Mouse (Mus musculus) left cerebral cortex, adult 8-10 months (tissue): ENCODE measurements around the gene Ccdc12. TPM values are rescaled to one million over a fixed set of nuclear protein-coding genes. Genes with fewer than 3 reads are reported as not detected.

Experiments
- DNase-seq, 2 experiments: peaks; one replicate each; pipeline ENCODE4 v3.0.0; 2022; ENCODE audit warnings: low spot score in 2 of 2
- total RNA-seq, 4 experiments: library from RNA; stranded (reverse); gene quantifications; 2 replicates each; pipeline ENCODE4 v1.2.4; 2022

Gene Ccdc12
- total RNA-seq, 4 experiments from 2014 or later: 69.7 to 73.5 (median 72.6) TPM

DNA sequence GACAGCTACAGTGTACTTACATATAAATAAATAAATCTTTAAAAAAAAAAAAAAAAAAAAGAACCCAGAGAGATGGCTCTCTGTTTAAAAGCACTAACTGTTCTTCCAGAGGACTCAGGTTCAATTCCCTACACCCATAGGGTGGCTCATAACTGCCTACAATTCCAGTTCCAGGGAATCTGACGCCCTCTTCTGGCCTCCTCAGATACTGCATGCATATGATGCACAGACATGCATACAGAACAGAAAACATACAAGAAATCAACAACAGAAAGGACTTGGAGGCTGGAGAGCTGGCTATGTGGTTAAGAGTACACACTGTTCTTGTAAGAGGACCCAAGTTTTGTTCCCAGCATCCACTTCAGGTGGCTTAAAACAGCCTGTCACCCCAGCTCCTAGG, 81.8 kb downstream of the Ccdc12 start:
- DNase-seq: no peak

DNA sequence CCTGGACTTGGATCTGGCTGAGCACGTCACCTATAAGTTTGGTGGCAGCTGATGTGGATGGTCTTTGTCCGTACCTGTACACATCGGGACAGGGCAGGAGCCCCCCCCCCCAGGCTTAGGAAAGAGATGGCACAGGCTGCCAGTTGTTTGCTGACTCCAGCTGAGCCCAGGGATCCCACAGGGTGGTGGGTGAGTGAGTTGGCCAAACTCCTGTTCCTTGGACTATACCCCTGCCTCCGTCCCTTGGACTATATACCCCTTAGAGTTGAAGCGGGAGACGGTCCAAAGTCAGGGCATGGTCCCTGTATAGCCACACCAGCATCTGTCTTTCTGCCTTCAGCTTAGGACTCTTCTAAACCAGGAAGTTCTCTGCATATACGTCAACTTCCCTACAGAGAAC, 83.7 kb downstream of the Ccdc12 start:
- DNase-seq: no peak

GRCm38 (mm10) chr9:110741711-110742294, 85.5 kb downstream of the Ccdc12 start, which contains the start of gene Myl3:
TSS of gene Myl3 (plus strand) at chr9:110741861.
- no peak for DNase-seq

DNA sequence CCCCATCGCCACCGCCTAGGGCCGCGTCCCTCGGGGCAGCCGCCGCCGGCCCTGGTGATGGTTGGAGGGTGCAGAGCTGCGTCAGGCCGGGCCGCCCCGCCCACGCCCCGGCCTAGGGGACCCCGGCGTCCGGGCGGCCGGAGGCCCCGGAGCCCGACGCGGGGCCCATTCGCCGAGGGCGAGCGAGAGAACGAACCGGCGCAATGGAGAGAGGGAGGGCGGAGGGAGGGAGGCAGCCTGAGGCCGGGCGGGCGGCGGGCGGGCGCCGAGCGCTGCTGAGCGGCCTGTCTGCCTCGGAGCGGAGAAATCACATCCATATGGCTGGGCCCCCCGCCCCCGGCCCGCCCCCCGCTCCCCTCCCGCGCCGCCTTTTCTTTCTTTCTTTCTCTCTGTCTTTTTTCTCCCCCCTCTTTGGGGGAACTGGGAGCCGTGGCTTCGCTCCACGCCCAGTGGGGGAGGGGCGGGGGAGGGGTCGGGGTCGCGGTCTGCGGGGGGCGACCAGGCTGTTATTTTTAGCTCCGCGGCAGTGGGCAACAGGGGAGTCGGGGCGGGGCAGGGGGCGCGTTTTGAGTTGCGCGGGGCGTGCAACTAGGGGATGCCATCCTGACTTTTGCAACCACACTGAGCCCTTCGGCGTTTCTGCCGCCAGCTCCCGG, 86.1 kb downstream of the Ccdc12 start:
- no peak for DNase-seq

- DNase-seq: no peak
Measured at GRCm38 (mm10) chr9:110742951-110743455, 86.7 kb downstream of the Ccdc12 start.

DNA sequence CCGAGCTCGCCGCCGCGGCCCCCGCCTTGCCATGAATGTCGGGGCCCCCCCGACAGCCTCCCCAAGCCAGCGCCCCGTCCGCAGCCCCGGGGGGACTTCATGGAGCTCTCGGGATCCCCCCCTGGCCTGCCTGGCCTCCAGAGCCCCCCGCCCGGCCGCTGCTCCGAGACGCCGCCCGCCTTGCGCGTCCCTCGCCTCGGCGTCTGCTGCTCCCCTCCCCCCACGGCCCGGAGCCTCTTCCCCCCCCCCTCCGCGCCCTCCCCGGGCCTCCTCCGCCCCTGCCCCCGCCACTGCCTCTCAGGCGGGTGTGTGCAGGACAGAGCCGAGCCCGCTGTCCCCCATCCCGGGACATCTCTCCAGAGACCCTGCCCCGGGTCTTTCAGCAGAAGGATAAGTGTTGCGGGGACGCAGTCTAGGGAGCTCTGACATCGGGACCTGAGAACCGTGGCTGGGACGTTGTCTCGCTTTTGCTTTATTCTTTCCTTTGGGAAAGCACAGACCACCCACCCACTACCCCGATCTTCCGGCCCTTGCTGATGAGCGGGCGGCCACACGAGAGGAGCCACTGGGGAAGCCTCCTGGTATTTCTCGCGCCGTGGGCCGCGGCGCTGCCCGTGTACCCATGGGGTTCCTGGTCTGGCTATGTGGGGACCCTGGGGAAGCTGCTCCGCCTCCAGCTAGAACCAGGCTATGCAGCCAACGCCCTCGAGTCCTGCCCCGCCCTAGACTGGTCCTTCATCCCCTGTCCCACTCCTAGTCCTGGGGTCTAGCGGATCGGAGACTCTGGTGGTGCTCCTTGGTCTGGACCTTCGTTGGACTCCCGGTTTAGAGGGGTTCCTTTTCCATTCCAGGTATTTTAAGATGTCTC, 87.4 kb downstream of the Ccdc12 start:
- DNase-seq: no peak

DNA sequence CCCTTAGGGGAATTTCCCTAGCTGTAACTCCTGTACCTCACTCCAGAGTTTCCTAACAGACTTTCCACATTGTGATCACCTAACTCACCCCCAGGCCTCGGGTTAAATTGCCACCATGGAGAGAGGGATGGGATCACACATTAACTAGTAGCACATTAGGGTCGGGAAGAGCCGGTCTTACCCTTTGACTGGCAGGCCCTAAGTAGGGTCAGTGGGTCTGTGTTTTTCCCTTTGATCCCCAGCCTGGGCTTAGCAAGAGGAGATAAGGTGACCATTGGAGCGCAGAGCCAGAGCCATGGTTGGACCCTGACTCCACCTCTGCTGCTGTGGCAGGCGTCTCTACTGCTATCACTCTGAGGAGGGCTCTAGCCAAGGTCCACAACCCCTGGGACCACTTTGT, 89.4 kb downstream of the Ccdc12 start:
- DNase-seq: no peak

GRCm38 (mm10) chr9:110746238-110746637, 89.9 kb downstream of the Ccdc12 start:
- no peak for DNase-seq

DNA sequence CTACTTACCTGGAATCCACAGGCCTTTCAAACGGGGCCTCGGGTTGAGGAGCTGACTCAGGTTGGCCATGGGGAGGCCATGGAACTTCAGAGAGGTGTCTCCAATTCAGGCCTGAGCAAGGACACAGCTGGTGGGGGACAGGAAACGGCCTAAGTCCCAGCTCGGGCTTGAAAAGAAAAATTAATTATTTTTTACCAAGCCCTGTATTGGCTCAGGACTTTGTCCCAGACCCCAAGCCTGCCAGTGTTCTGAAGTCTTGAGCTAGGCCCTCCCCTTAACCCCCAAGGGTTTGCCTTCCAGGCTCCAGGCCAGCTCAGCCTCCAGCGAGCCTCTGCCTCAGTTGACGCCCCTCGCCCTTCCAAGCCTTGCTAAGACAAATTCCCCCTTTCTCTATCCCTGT, 90.7 kb downstream of the Ccdc12 start, which contains the start of gene Pth1r:
Gene Pth1r, minus strand, starts transcription at position 185 of the 400 bp plus-strand sequence.
- no peak for DNase-seq

GRCm38 (mm10) chr9:110748451-110748850, 92.1 kb downstream of the Ccdc12 start:
- no peak for DNase-seq

GRCm38 (mm10) chr9:110750404-110751187, 94.3 kb downstream of the Ccdc12 start:
- DNase-seq: no peak

DNA sequence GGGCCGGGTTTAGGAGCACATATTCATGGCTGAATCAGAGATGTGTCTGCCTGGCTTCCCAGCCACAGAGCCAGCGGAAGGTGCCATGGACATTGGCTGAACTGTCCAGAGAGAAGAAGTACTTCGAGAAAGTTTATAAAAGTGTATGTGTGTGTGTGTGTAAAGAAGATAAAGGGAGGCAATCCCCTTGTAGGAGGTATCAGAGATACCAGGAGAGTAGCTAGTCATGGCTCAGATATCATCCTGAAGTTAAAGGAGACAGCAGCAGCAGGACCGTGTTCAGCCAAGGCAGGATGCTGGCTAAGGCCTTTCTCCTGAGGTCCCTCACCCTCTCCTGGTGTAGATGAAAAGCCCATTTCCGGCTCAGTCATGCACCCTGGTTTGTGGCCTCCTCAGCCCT, 95.1 kb downstream of the Ccdc12 start:
- DNase-seq: no peak

GRCm38 (mm10) chr9:110752917-110753435, 96.7 kb downstream of the Ccdc12 start:
- no peak for DNase-seq

DNA sequence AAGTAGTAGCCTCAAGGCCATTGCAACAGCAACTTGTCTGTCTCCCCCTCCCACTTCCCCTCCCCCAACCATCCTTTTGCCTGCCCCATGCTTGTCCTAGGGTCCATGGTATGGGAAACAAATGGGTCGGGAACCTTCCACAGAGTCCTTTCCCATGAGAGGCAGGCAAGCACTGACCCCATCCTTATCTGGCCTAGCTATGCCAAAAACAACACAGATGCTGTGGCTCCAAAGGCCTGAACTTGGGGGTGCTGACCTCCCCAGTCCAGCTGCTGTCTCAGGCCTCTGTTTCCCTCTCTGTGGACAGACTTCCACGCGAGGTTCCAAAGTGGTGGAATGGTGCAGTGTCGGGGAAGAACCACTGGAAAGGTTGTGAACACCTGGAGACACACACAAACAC, 97.5 kb downstream of the Ccdc12 start:
- no peak for DNase-seq

GRCm38 (mm10) chr9:110757816-110758215, 101.5 kb downstream of the Ccdc12 start:
- DNase-seq: no peak

- peak in 1 of 2 experiments; percentile 29 for DNase-seq
Measured at GRCm38 (mm10) chr9:110758605-110759004, 102.3 kb downstream of the Ccdc12 start.

GRCm38 (mm10) chr9:110759265-110759664, 103.0 kb downstream of the Ccdc12 start:
- DNase-seq: no peak

DNA sequence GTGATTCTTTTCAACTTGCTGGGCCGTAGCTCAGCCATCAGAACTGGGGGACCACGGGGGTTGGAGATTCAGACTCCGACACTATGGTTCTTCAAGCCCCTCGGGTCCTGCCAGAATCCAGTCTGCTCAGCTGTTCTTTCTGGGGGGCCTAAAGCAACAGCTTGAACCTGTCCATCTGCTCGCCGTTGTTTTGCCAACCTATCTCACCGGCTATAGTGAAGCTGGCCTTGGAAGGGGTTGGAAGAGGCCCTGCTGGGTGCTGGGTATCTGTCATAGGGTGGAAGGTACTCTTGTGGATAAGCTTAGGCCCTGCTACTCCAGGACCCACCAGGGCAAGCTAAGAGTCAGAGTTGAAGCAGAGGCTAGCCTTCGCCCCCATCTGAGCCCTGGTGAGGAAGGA, 104.6 kb downstream of the Ccdc12 start:
- no peak for DNase-seq
